Mouse (Mus musculus): ENCODE results near the gene Ppfibp1. TPM values are rescaled to one million over a fixed set of nuclear protein-coding genes. Genes with fewer than 3 reads are reported as not detected.

Ppfibp1 gene
- total and polyA plus RNA-seq, 3 experiments: 15.4 to 128 (median 102) TPM

- TF ChIP-seq CTCF (IDR thresholded peaks at IDR 0.05) (no peak), POLR2A (IDR thresholded peaks at IDR 0.05; ENCODE audit: insufficient read depth, low read depth, low read length) (no peak), EP300 (IDR thresholded peaks at IDR 0.05; ENCODE audit: insufficient read depth, low read depth, low read length) (no peak)
- H3K27me3 ChIP-seq (ENCODE audit: control insufficient read depth, insufficient read depth, low read length): no peaks in the 10 kb centered on the region
- H3K79me2 ChIP-seq (replicated peaks; ENCODE audit: control insufficient read depth, insufficient read depth, low read length): peaks cover 5% of the 10 kb centered on the region
- no peak overlapping the region for H3K4me3 ChIP-seq
- peaks cover 16% of the 10 kb centered on the region for H3K36me3 ChIP-seq (ENCODE audit: control insufficient read depth, insufficient read depth, low read length)
- intact Hi-C loops (cut with DNase I): loop anchor here (5.0 kb wide), 1 partner anchor 48 kb away; no protein-coding TSS in a partner anchor
- H3K9ac ChIP-seq (ENCODE audit: low read depth, low read length): no peak overlapping the region
- DNase-seq: no peak
- peaks cover 14% of the 10 kb centered on the region for H3K4me1 ChIP-seq (ENCODE audit: control insufficient read depth, insufficient read depth, low read length)
- WGBS: 32% methylated on average over 10 of the region's 10 CpGs
- no peak overlapping the region; the same call in 1 of the 2 replicates for H3K27ac ChIP-seq
These were observed 61.6 kb downstream of the Ppfibp1 start for GRCm38 (mm10) chr6:146949682-146950453.

GRCm38 (mm10) chr6:146950454-146950832 lies 62.2 kb downstream of the Ppfibp1 start:
- Histone ChIP-seq H3K36me3 (ENCODE audit: control insufficient read depth, insufficient read depth, low read length) (peaks cover 10% of the 10 kb centered on the region), H3K4me3 (no peak overlapping the region), H3K27ac (no peak overlapping the region), H3K4me1 (ENCODE audit: control insufficient read depth, insufficient read depth, low read length) (peaks cover 13% of the 10 kb centered on the region), H3K27me3 (ENCODE audit: control insufficient read depth, insufficient read depth, low read length) (no peaks in the 10 kb centered on the region), H3K79me2 (replicated peaks; ENCODE audit: control insufficient read depth, insufficient read depth, low read length) (peaks cover 5% of the 10 kb centered on the region), H3K9ac (ENCODE audit: low read depth, low read length) (no peak overlapping the region)
- no peak for DNase-seq
- TF ChIP-seq CTCF (IDR thresholded peaks at IDR 0.05) (no peak), EP300 (IDR thresholded peaks at IDR 0.05; ENCODE audit: insufficient read depth, low read depth, low read length) (no peak), POLR2A (IDR thresholded peaks at IDR 0.05; ENCODE audit: insufficient read depth, low read depth, low read length) (no peak)
- WGBS: 35% methylated on average over 1 of the region's 1 CpGs
- intact Hi-C loops (cut with DNase I): no loop called here

GRCm38 (mm10) chr6:146954258-146954657 lies 66.0 kb downstream of the Ppfibp1 start, which contains the start of gene 1700034J05Rik:
Gene 1700034J05Rik (minus strand): TSS chr6:146954422.
- Histone ChIP-seq H3K36me3 (ENCODE audit: control insufficient read depth, insufficient read depth, low read length) (peaks cover 4% of the 10 kb centered on the region; the same call in 1 of the 2 replicates), H3K27me3 (ENCODE audit: control insufficient read depth, insufficient read depth, low read length) (no peaks in the 10 kb centered on the region), H3K79me2 (replicated peaks; ENCODE audit: control insufficient read depth, insufficient read depth, low read length) (peaks cover 5% of the 10 kb centered on the region), H3K27ac (no peak within 1 kb of the TSS), H3K4me3 (no peak within 1 kb of the TSS), H3K9ac (ENCODE audit: low read depth, low read length) (no peak within 1 kb of the TSS), H3K4me1 (ENCODE audit: control insufficient read depth, insufficient read depth, low read length) (peaks cover 8% of the 10 kb centered on the region)
- TF ChIP-seq EP300 (IDR thresholded peaks at IDR 0.05; ENCODE audit: insufficient read depth, low read depth, low read length): no peak
- TF ChIP-seq CTCF (IDR thresholded peaks at IDR 0.05): no peak
- no peak for TF ChIP-seq POLR2A (IDR thresholded peaks at IDR 0.05; ENCODE audit: insufficient read depth, low read depth, low read length)
- intact Hi-C loops (cut with DNase I): no loop called here
- no peak for DNase-seq
- 80% methylated on average over 1 of the region's 1 CpGs for WGBS

DNA sequence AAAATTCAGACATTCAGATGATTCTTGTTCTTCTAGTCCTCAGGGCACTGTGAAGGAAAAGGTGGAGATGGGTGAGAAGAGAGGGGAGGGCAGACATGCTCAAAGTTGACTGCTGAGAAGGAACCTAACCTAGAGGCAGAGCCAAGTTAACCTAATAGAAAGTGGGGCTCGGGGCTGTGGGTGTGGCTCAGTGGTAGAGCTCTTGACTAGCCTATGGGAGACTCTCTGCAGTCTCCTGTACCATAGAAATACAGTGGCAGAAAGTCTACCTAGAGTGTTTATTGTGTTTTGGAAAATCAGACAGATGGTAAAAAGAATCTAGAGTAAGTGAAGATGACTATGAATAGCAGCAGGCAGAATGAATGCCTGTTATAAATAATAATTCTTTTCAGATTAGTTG lies 67.2 kb downstream of the Ppfibp1 start:
- no peak overlapping the region for H3K27ac ChIP-seq
- H3K36me3 ChIP-seq (ENCODE audit: control insufficient read depth, insufficient read depth, low read length): peaks cover under 1% of the 10 kb centered on the region; the same call in 1 of the 2 replicates
- intact Hi-C loops (cut with DNase I): no loop called here
- TF ChIP-seq CTCF (IDR thresholded peaks at IDR 0.05): no peak
- TF ChIP-seq EP300 (IDR thresholded peaks at IDR 0.05; ENCODE audit: insufficient read depth, low read depth, low read length): no peak
- H3K9ac ChIP-seq (ENCODE audit: low read depth, low read length): no peak overlapping the region
- peaks cover 8% of the 10 kb centered on the region for H3K4me1 ChIP-seq (ENCODE audit: control insufficient read depth, insufficient read depth, low read length)
- peaks cover 8% of the 10 kb centered on the region for H3K79me2 ChIP-seq (replicated peaks; ENCODE audit: control insufficient read depth, insufficient read depth, low read length)
- WGBS: 69% methylated on average over 1 of the region's 1 CpGs
- no peak for DNase-seq
- no peak overlapping the region for H3K4me3 ChIP-seq
- no peaks in the 10 kb centered on the region for H3K27me3 ChIP-seq (ENCODE audit: control insufficient read depth, insufficient read depth, low read length)

GRCm38 (mm10) chr6:146955896-146956295 lies 67.6 kb downstream of the Ppfibp1 start:
- H3K36me3 ChIP-seq (ENCODE audit: control insufficient read depth, insufficient read depth, low read length): no peaks in the 10 kb centered on the region; the same call in 1 of the 2 replicates
- no peak overlapping the region for H3K4me3 ChIP-seq
- 28% methylated on average over 12 of the region's 12 CpGs for WGBS
- TF ChIP-seq EP300 (IDR thresholded peaks at IDR 0.05; ENCODE audit: insufficient read depth, low read depth, low read length) (no peak), CTCF (IDR thresholded peaks at IDR 0.05) (no peak), POLR2A (IDR thresholded peaks at IDR 0.05; ENCODE audit: insufficient read depth, low read depth, low read length) (no peak)
- H3K4me1 ChIP-seq (ENCODE audit: control insufficient read depth, insufficient read depth, low read length): peaks cover 9% of the 10 kb centered on the region
- intact Hi-C loops (cut with DNase I): no loop called here
- no peak overlapping the region for H3K27ac ChIP-seq
- H3K27me3 ChIP-seq (ENCODE audit: control insufficient read depth, insufficient read depth, low read length): no peaks in the 10 kb centered on the region
- H3K9ac ChIP-seq (ENCODE audit: low read depth, low read length): no peak overlapping the region
- peak in 1 of 2 experiments; percentile 46 for DNase-seq
- H3K79me2 ChIP-seq (replicated peaks; ENCODE audit: control insufficient read depth, insufficient read depth, low read length): peaks cover 8% of the 10 kb centered on the region

DNA sequence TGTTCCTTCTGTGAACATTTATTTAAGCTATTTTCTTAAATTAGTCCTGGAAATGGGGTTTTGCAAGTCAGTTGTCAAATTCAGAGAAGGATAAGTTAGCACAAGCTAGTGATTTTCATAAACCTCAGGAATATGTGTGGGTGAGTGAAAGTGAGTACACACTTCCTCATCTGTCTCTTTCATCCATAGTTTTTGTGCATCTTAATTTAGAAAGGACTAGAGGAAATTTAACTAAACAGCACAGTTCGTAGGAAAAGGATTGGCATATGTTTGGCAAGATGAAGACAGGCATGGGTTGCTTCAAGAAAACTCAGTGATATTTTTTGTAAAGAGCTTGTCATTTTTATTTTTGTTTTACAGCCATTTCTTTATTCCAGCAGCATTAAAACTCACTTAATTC lies 68.7 kb downstream of the Ppfibp1 start:
- DNase-seq: no peak
- H3K9ac ChIP-seq (ENCODE audit: low read depth, low read length): no peak overlapping the region
- WGBS: 84% methylated on average over 1 of the region's 1 CpGs
- H3K79me2 ChIP-seq (replicated peaks; ENCODE audit: control insufficient read depth, insufficient read depth, low read length): peaks cover 6% of the 10 kb centered on the region; the same call in 1 of the 2 replicates
- no peak overlapping the region for H3K4me3 ChIP-seq
- H3K4me1 ChIP-seq (ENCODE audit: control insufficient read depth, insufficient read depth, low read length): peaks cover 12% of the 10 kb centered on the region
- H3K36me3 ChIP-seq (ENCODE audit: control insufficient read depth, insufficient read depth, low read length): no peaks in the 10 kb centered on the region; the same call in 1 of the 2 replicates
- no peak overlapping the region for H3K27ac ChIP-seq
- H3K27me3 ChIP-seq (ENCODE audit: control insufficient read depth, insufficient read depth, low read length): no peaks in the 10 kb centered on the region
- TF ChIP-seq POLR2A (IDR thresholded peaks at IDR 0.05; ENCODE audit: insufficient read depth, low read depth, low read length): no peak
- TF ChIP-seq EP300 (IDR thresholded peaks at IDR 0.05; ENCODE audit: insufficient read depth, low read depth, low read length): no peak
- no peak for TF ChIP-seq CTCF (IDR thresholded peaks at IDR 0.05)
- intact Hi-C loops (cut with DNase I): no loop called here

Data from heart, adult 2 months (tissue).